Mouse (Mus musculus) testis, adult 2 months (tissue): ENCODE measurements around the gene Nudt2. TPM values are rescaled to one million over a fixed set of nuclear protein-coding genes. Genes with fewer than 3 reads are reported as not detected.

Source experiments
- H3K27ac ChIP-seq: fragments of 200-500 bp; 2 replicates; pipeline ENCODE4 v1.5.1; 2012; ENCODE audit warnings: low read depth, low read length; ENCODE audit not compliant: control insufficient read depth, insufficient read depth
- H3K27me3 ChIP-seq: fragments of 200-500 bp; 2 replicates; pipeline ENCODE4 v1.6.1; 2012; ENCODE audit warnings: mild to moderate bottlenecking, low read length, moderate library complexity; ENCODE audit not compliant: control insufficient read depth, insufficient read depth
- H3K36me3 ChIP-seq: fragments of 200-500 bp; 2 replicates; pipeline ENCODE4 v1.6.1; 2012; ENCODE audit warnings: mild to moderate bottlenecking, low read length; ENCODE audit not compliant: control insufficient read depth, insufficient read depth
- H3K4me1 ChIP-seq: fragments of 200-500 bp; 2 replicates; pipeline ENCODE4 v1.6.1; 2012; ENCODE audit warnings: low read length; ENCODE audit not compliant: control insufficient read depth, insufficient read depth
- H3K4me3 ChIP-seq: fragments of 200-500 bp; 2 replicates; pipeline ENCODE4 v1.5.1; 2012; ENCODE audit warnings: low read depth, mild to moderate bottlenecking, low read length, moderate library complexity, mixed read lengths; ENCODE audit not compliant: control insufficient read depth
- CTCF ChIP-seq: fragments of 200-500 bp; IDR thresholded peaks from 2 replicates; pipeline ENCODE4 v1.5.1; 2012; ENCODE audit warnings: low read depth, mild to moderate bottlenecking, inconsistent platforms, low read length, moderate library complexity; ENCODE audit not compliant: control insufficient read depth, insufficient read depth, insufficient replicate concordance
- POLR2A ChIP-seq: fragments of 200-500 bp; IDR thresholded peaks from 2 replicates; pipeline ENCODE4 v1.6.1; 2012; ENCODE audit warnings: low read depth, mild to moderate bottlenecking, inconsistent platforms, low read length, moderate library complexity; ENCODE audit not compliant: control insufficient read depth
- polyA plus RNA-seq: library from polyadenylated mRNA; depleted of rRNA; stranded (reverse); fragments of >200 nt; gene quantifications from 2 replicates; pipeline ENCODE4 v1.2.3, GENCODE M21; 2012

Gene Nudt2
- polyA plus RNA-seq, 1 experiment: 12.6 TPM

GRCm38 (mm10) chr4:41495076-41495475 is 30.1 kb downstream of the Nudt2 start:
- Histone ChIP-seq H3K27ac (no peak overlapping the region), H3K4me1 (peaks cover 23% of the 10 kb centered on the region), H3K27me3 (no peaks in the 10 kb centered on the region), H3K4me3 (no peak overlapping the region), H3K36me3 (no peaks in the 10 kb centered on the region; the same call in 1 of the 2 replicates)
- TF ChIP-seq POLR2A (no peak), CTCF (no peak)

- TF ChIP-seq POLR2A: no peak
- TF ChIP-seq CTCF: no peak
- no peaks in the 10 kb centered on the region; the same call in 1 of the 2 replicates for H3K36me3 ChIP-seq
- H3K4me3 ChIP-seq: no peak overlapping the region
- H3K27ac ChIP-seq: no peak overlapping the region
- no peaks in the 10 kb centered on the region for H3K27me3 ChIP-seq
- peaks cover 23% of the 10 kb centered on the region for H3K4me1 ChIP-seq
These were observed 30.9 kb downstream of the Nudt2 start for GRCm38 (mm10) chr4:41495850-41496249.

- TF ChIP-seq POLR2A (no peak), CTCF (no peak)
- no peaks in the 10 kb centered on the region; the same call in 1 of the 2 replicates for H3K36me3 ChIP-seq
- no peak overlapping the region for H3K27ac ChIP-seq
- H3K27me3 ChIP-seq: no peaks in the 10 kb centered on the region
- peaks cover 24% of the 10 kb centered on the region for H3K4me1 ChIP-seq
- H3K4me3 ChIP-seq: peak overlapping the region; percentile 85
These were observed 32.1 kb downstream of the Nudt2 start for GRCm38 (mm10) chr4:41497046-41497445.

GRCm38 (mm10) chr4:41497579-41497978 is 32.6 kb downstream of the Nudt2 start:
- TF ChIP-seq POLR2A (no peak), CTCF (no peak)
- no peaks in the 10 kb centered on the region; the same call in 1 of the 2 replicates for H3K36me3 ChIP-seq
- H3K4me1 ChIP-seq: peaks cover 30% of the 10 kb centered on the region
- H3K27me3 ChIP-seq: no peaks in the 10 kb centered on the region
- peak overlapping the region; percentile 62 for H3K27ac ChIP-seq
- H3K4me3 ChIP-seq: peak overlapping the region; percentile 85

- H3K4me3 ChIP-seq: peak overlapping the region; percentile 85
- no peaks in the 10 kb centered on the region; the same call in 1 of the 2 replicates for H3K36me3 ChIP-seq
- H3K27ac ChIP-seq: peak overlapping the region; percentile 62
- no peaks in the 10 kb centered on the region for H3K27me3 ChIP-seq
- H3K4me1 ChIP-seq: peaks cover 36% of the 10 kb centered on the region
- TF ChIP-seq POLR2A (peak; percentile 73; the same call in 1 of the 2 replicates), CTCF (no peak)
These were observed 33.3 kb downstream of the Nudt2 start for GRCm38 (mm10) chr4:41497995-41498845.

- no peaks in the 10 kb centered on the region for H3K27me3 ChIP-seq
These were observed 34.0 kb downstream of the Nudt2 start for GRCm38 (mm10) chr4:41498921-41499391.

GRCm38 (mm10) chr4:41499619-41500018 is 34.7 kb downstream of the Nudt2 start:
- Histone ChIP-seq H3K27me3 (no peaks in the 10 kb centered on the region), H3K4me1 (peaks cover 41% of the 10 kb centered on the region), H3K36me3 (no peaks in the 10 kb centered on the region; the same call in 1 of the 2 replicates), H3K4me3 (peak overlapping the region; percentile 85), H3K27ac (no peak overlapping the region)
- TF ChIP-seq POLR2A: no peak
- TF ChIP-seq CTCF: no peak

More at GRCm38 (mm10) chr4:41498921-41499391, 34.0 kb downstream of the Nudt2 start:
- no peaks in the 10 kb centered on the region; the same call in 1 of the 2 replicates for H3K36me3 ChIP-seq
- TF ChIP-seq CTCF (no peak), POLR2A (no peak)
- H3K27ac ChIP-seq: 0 out of 2 replicates have a peak overlapping the region, but pooled peaks have one; percentile 8
- H3K4me1 ChIP-seq: peaks cover 37% of the 10 kb centered on the region
- peak overlapping the region; percentile 85 for H3K4me3 ChIP-seq

- peak overlapping the region; percentile 40 for H3K4me3 ChIP-seq
- H3K4me1 ChIP-seq: peaks cover 48% of the 10 kb centered on the region
- TF ChIP-seq POLR2A: no peak
- TF ChIP-seq CTCF: no peak
- H3K27me3 ChIP-seq: no peaks in the 10 kb centered on the region
- H3K36me3 ChIP-seq: no peaks in the 10 kb centered on the region; the same call in 1 of the 2 replicates
- H3K27ac ChIP-seq: no peak overlapping the region
These were observed 35.8 kb downstream of the Nudt2 start for GRCm38 (mm10) chr4:41500787-41501186.
